Mouse (Mus musculus) intestine, postnatal 0 days (tissue): ENCODE measurements around the gene Rpl27. TPM values are rescaled to one million over a fixed set of nuclear protein-coding genes. Genes with fewer than 3 reads are reported as not detected.

Experiments
- ATAC-seq: fragments of 200-750 bp; cut with Nextera tagmentation; 2 replicates; pipeline ENCODE4 v1.8.0; 2017; ENCODE audit warnings: mild to moderate bottlenecking, moderate TSS enrichment, moderate library complexity
- H3K27ac ChIP-seq: fragments of 300-500 bp; sonication (generic); 2 replicates; pipeline ENCODE4 v1.5.1; 2014; ENCODE audit warnings: mild to moderate bottlenecking, low read depth, low read length, moderate library complexity
- H3K27me3 ChIP-seq: fragments of 300-500 bp; sonication (generic); replicated peaks from 2 replicates; pipeline ENCODE4 v1.6.1; 2014; ENCODE audit warnings: low read length, mixed read lengths; ENCODE audit not compliant: control insufficient read depth, insufficient read depth
- H3K36me3 ChIP-seq: fragments of 300-500 bp; sonication (generic); 2 replicates; pipeline ENCODE4 v1.6.1; 2014; ENCODE audit warnings: mild to moderate bottlenecking, moderate library complexity; ENCODE audit not compliant: control insufficient read depth, insufficient read depth
- H3K4me1 ChIP-seq: fragments of 300-500 bp; sonication (generic); replicated peaks from 2 replicates; pipeline ENCODE4 v1.6.1; 2014; ENCODE audit warnings: antibody characterized with exemption, low read length, mixed read lengths; ENCODE audit not compliant: control insufficient read depth, insufficient read depth
- H3K4me2 ChIP-seq: fragments of 300-500 bp; sonication (generic); replicated peaks from 2 replicates; pipeline ENCODE4 v1.6.1; 2014; ENCODE audit warnings: low read depth, mild to moderate bottlenecking, moderate library complexity
- H3K4me3 ChIP-seq: fragments of 300-500 bp; sonication (generic); 2 replicates; pipeline ENCODE4 v1.5.1; 2014; ENCODE audit warnings: low read depth, low read length
- H3K9ac ChIP-seq: fragments of 300-500 bp; sonication (generic); 2 replicates; pipeline ENCODE4 v1.6.1; 2014; ENCODE audit warnings: mild to moderate bottlenecking, low read depth, low read length
- H3K9me3 ChIP-seq: fragments of 300-500 bp; sonication (generic); 2 replicates; pipeline ENCODE4 v1.6.1; 2016; ENCODE audit warnings: mixed run types; ENCODE audit not compliant: control insufficient read depth
- CTCF ChIP-seq: sonication (generic); IDR thresholded peaks from 2 replicates; pipeline ENCODE4 v1.5.1; 2016; ENCODE audit warnings: low read depth, mild to moderate bottlenecking, control low read depth, antibody characterized with exemption, moderate library complexity
- WGBS: fragments of 180-500 bp; shearing (Covaris S2); extraction: QIAGEN DNeasy Blood & Tissue Kit; methylation state at CpG from one replicate; pipeline ENCODE4 v1.1.7; 2014; 5-methylcytosine and 5-hydroxymethylcytosine counted together
- polyA plus RNA-seq: library from polyadenylated mRNA; unstranded; fragments of >200 nt; fragmentation: Nextera tagmentation; extraction: Ambion mirVana; gene quantifications from 2 replicates; pipeline ENCODE4 v1.2.1, GENCODE M21; 2015

The Rpl27 gene
- polyA plus RNA-seq, 1 experiment from 2014 or later, result 240 TPM

DNA sequence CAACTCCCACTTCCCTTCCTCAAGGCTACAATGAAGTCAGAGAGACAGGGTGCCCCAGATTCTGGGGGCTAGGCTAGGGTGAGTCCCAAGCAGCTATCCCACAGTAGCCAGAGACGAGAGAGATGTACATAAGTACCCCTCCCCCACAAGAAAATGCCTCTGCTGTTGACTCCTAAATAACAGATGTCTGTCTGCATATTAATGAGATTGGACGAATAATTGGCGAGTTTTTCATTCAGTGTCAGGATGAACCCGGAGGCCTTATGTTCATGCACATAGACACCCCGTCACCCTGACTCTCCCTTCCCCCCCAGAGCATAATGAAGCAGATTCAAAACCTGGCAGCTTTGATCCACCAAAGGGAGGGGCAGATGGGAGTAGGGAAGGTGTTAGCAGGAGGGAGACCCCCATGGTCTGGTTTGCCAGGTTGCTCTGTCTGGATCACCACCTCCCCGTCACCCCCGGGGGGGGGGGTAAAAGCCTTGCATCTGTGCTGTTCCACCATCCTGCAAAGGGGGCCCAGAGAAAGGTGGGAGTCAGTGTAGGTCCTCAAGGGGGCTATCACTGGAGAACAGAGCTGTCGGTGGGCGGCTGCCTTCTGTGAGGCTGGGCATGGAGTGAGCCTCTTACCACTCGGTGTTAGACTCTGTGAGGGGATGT is 35.6 kb downstream of the Rpl27 start:
- ATAC-seq, result no peak
- 77% methylated on average over 10 of the region's 10 CpGs for WGBS
- Histone ChIP-seq H3K4me1 (0 out of 2 replicates have a peak, but pooled peaks cover 5% of the 10 kb centered on the region), H3K27me3 (no peaks in the 10 kb centered on the region), H3K9me3 (no peaks in the 10 kb centered on the region), H3K9ac (no peak overlapping the region), H3K27ac (no peak overlapping the region), H3K4me3 (no peak overlapping the region), H3K4me2 (no peak overlapping the region), H3K36me3 (no peaks in the 10 kb centered on the region)
- TF ChIP-seq CTCF, result no peak

DNA sequence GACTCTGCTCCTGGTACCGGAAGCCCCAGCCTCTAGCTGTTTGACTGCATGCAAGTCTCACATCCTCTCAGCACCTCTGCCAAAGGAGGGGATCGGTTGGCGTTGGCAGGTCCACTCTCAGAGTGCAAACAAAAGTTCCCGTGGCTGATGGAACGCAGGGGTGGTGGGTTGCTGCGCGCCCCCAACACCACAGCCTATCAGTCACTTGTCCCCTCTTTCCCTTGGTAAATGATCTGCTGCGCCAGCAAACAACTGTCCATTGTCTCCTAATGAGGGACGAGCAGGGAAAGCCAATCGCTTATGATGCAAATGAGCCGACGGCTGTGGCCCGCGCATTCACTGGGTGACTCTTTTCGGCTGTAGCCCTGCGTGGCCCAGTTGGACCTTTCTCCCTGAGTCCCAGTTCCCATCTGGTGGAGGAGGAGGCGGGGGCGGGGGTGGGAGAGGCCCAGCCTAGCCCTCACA is 37.1 kb downstream of the Rpl27 start:
- Histone ChIP-seq H3K4me2 (peak overlapping the region; percentile 52), H3K9ac (no peak overlapping the region), H3K9me3 (no peaks in the 10 kb centered on the region), H3K36me3 (no peaks in the 10 kb centered on the region), H3K27me3 (no peaks in the 10 kb centered on the region), H3K4me3 (no peak overlapping the region; the same call in 1 of the 2 replicates), H3K4me1 (0 out of 2 replicates have a peak, but pooled peaks cover 5% of the 10 kb centered on the region), H3K27ac (peak overlapping the region; percentile 5; the same call in 1 of the 2 replicates)
- TF ChIP-seq CTCF, result no peak
- ATAC-seq, result no peak
- 10% methylated on average over 18 of the region's 18 CpGs for WGBS

- H3K27ac ChIP-seq, result peak overlapping the region; percentile 74
- peak; percentile 87 for ATAC-seq
Observed at GRCm38 (mm10) chr11:101480912-101481311, 38.8 kb downstream of the Rpl27 start.

DNA sequence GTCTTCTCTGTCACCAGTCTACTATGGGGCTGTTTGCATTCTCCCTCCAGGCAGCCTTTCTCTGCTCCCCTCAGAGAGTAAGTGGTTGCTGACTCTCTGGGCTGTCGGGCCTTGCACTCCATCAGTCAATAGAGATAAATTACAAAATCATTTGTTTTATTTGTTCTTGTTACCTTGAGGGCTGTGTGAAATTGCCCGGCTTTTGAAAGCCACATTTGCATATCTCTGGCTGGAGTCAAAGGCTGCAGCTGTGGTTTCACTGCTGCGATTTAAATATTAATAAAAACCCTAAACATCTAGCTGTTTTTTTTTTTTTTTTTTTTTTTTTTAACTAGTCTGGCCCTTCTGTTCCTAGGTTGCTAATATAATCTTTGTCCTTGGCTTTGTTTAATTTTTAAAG is 41.7 kb downstream of the Rpl27 start:
- no peaks in the 10 kb centered on the region for H3K9me3 ChIP-seq
- no peak overlapping the region for H3K4me3 ChIP-seq
- no peaks in the 10 kb centered on the region for H3K27me3 ChIP-seq
- no peak overlapping the region for H3K9ac ChIP-seq
- H3K4me2 ChIP-seq, result no peak overlapping the region
- 21% methylated on average over 3 of the region's 3 CpGs for WGBS
- H3K4me1 ChIP-seq, result 0 out of 2 replicates have a peak, but pooled peaks cover 5% of the 10 kb centered on the region
- peaks cover 12% of the 10 kb centered on the region; the same call in 1 of the 2 replicates for H3K36me3 ChIP-seq
- no peak overlapping the region for H3K27ac ChIP-seq
- no peak for ATAC-seq
- no peak for TF ChIP-seq CTCF

More at GRCm38 (mm10) chr11:101480912-101481311, 38.8 kb downstream of the Rpl27 start:
- no peak overlapping the region for H3K4me3 ChIP-seq
- no peaks in the 10 kb centered on the region for H3K27me3 ChIP-seq
- H3K4me1 ChIP-seq, result 0 out of 2 replicates have a peak, but pooled peaks cover 7% of the 10 kb centered on the region
- no peak overlapping the region for H3K4me2 ChIP-seq
- 9% methylated on average over 6 of the region's 6 CpGs for WGBS
- no peaks in the 10 kb centered on the region for H3K36me3 ChIP-seq
- H3K9me3 ChIP-seq, result no peaks in the 10 kb centered on the region
- no peak for TF ChIP-seq CTCF
- H3K9ac ChIP-seq, result no peak overlapping the region

DNA sequence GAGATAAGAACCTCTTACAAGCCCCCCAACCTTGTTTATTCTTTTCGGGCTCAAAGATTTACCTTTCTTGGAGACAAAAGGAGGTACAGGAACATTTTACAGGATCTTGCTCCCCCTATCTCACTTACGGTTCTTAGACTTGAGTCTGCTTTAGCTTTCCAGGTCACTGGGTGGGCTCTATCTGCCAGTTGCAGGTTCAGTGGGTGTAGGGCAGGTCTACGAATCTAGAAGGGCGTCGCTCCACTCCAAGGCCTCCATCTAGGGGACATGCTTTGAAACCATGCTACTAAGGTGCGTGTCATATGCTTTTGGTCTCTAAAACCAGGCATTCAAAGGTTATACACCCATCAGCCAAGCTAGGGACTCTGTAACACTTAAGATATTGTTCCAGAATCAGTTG is 42.1 kb downstream of the Rpl27 start:
- Histone ChIP-seq H3K4me3 (no peak overlapping the region), H3K27ac (no peak overlapping the region), H3K4me2 (no peak overlapping the region), H3K36me3 (peaks cover 12% of the 10 kb centered on the region; the same call in 1 of the 2 replicates), H3K27me3 (no peaks in the 10 kb centered on the region), H3K9me3 (no peaks in the 10 kb centered on the region), H3K9ac (no peak overlapping the region), H3K4me1 (0 out of 2 replicates have a peak, but pooled peaks cover 4% of the 10 kb centered on the region)
- 53% methylated on average over 6 of the region's 6 CpGs for WGBS
- ATAC-seq, result no peak
- TF ChIP-seq CTCF, result no peak

DNA sequence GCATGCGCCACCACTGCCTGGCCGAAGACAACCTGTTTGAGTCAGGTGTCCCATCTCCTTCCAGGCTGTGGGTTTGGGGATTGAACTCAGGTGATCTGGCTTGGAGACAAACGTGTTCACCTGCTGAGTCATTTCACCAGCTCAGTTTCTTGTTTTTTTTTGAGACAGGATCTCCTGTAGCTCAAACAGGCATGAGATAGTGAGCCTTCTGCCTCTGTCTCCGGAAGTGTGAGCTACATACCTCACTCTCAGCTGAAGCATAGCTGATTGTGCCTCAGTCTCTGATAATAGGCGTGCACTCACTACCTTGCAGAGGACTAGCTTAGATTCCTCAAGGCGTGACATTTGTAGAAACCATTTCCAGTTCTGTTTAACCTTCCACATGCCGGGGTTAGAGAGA is 42.7 kb downstream of the Rpl27 start:
- no peaks in the 10 kb centered on the region for H3K27me3 ChIP-seq
- H3K4me1 ChIP-seq, result 0 out of 2 replicates have a peak, but pooled peaks cover 2% of the 10 kb centered on the region
- H3K27ac ChIP-seq, result no peak overlapping the region
- H3K9ac ChIP-seq, result no peak overlapping the region
- H3K36me3 ChIP-seq, result peaks cover 17% of the 10 kb centered on the region; the same call in 1 of the 2 replicates
- no peak for ATAC-seq
- no peak overlapping the region for H3K4me2 ChIP-seq
- no peak overlapping the region for H3K4me3 ChIP-seq
- WGBS, result 65% methylated on average over 7 of the region's 7 CpGs
- TF ChIP-seq CTCF, result no peak
- no peaks in the 10 kb centered on the region for H3K9me3 ChIP-seq
